Mouse (Mus musculus): ENCODE results near the gene Klf15.

Gene Klf15

DNA sequence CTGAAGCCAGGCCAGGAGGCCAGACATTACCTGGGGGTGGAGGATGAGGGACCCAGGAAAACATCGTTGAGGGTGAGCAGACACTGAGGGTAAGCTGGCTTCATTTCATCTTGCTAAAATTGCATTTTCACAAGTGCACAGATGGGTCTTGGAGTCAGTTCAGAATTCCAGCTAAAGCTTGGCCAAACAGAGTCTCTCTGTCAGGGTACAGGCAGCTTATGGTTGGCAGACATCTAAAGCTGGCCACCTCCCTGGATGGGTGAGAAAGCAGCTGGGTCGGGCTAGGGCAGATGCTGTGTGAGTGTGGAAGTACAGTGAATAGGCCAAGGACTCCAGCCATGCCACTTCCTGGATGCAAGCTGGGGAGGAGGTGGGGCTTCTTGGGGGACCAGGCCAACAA is 28.6 kb downstream of the Klf15 start:
- DNase-seq (ENCODE audit: inconsistent age in 2 of 2, low spot score in 1 of 2) = no peak

DNA sequence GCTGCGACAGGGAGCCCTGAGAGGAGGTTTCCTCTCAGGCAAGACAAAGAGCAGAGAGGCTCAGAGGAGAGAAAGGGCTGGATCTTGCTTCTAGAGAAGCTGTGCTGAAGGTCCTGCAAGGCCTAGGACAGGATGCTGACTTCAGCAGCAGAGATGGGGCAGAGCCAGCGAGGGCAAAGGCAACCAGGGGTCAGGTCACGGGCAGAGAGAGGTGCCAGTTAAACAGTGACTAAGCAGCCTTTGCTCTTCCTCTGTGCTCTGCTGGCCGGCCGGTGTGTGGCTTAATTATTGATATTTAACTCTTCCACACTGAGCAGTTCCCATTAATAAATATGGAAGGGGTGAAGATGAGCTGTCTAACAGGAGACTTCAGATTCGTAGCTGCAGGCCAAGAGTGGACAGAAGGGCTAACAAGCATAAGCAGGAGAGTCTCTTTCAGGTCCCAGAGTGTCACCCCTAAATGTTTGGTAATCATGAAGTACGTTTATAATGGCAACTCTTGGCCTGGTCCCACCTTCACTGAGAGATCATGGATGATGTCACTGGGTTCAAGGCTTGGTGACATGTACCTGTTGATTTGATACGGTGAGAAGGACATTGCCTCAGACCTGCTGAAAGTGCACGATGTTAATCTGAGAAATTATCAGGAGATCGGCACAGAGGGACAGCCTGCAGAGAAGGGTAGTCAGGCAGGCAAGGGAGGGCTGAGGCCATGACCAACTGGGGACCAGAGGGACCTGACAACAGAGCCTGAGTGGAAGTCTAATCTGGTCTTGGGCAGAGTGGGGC is 29.8 kb downstream of the Klf15 start:
- DNase-seq (ENCODE audit: inconsistent age in 2 of 2, low spot score in 1 of 2) = peak in 1 of 2 experiments; percentile 63

GRCm38 (mm10) chr6:90494155-90494554 is 31.8 kb downstream of the Klf15 start:
- no peak for DNase-seq (ENCODE audit: inconsistent age in 2 of 2, low spot score in 1 of 2)

DNA sequence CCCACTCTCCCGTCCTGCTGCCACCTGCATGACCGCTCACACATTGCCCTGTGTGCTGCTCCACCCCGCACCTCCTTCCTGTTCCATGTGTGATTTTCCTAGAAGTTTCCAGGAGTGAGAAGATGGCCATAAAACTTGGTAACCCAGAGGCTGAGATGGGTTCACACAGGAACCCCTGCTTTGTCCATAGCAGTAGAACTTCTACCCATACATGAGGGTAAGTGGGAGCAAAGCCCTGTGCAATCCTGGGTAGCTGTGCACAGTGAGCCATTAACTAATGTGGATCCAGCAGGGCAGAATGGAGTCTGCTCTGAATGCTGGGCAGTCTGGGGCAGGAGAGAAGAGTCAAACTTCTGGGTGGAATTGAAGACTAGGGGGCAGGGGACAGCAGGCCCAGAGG is 32.2 kb downstream of the Klf15 start:
- no peak for DNase-seq (ENCODE audit: inconsistent age in 2 of 2, low spot score in 1 of 2)

DNA sequence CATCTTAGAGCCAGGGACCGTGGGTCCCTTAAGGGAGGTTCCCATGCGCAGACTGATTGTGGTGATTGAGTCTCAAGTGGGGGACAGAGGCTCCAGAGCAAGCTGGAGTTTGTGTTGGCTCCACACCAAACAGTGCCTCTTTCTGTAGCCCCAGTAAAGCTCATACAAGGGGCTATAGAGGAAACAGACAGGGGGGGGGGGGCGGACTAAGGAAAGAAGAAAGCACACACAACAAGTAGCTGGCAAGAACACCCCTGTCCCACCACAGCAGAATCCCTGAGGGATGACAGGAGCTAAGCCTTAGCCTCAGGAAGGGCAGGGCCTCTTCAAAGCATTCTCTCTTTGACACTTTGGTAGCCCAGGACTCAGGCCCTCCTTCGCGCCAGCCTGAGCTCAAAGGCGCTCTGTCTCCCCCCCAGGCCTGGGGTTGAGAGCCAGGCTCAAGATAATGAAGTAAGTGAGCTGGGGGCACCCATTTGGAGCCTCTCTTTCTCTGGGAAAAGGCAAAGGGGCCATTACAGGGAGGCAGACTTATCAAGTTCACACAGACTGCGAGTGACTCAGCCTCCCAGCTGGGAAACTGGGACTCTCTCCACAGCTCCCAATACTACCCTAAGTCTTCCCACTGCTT is 33.0 kb downstream of the Klf15 start:
- no peak for DNase-seq (ENCODE audit: inconsistent age in 2 of 2, low spot score in 1 of 2)

- DNase-seq (ENCODE audit: inconsistent age in 2 of 2, low spot score in 1 of 2) = no peak
These were observed 33.8 kb downstream of the Klf15 start for GRCm38 (mm10) chr6:90496217-90496616.

DNA sequence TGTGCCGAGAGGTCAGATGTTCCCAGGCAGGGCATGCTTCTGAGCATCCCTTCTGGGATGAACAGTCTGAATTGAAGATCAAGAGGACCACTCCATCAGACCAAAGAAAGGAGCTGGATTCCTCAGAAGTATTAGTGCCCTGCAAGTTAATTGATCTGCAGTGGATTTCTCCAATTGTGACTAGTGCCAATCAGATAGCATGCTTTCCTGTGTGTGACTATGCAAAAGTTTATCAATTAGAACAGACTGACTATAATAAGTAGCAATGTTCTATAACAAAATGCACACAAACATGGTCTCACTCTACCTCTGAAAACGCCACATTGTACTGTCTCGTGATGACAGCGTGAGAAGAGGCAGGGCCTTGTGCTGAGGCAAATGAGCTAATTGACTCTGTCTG is 37.1 kb downstream of the Klf15 start:
- DNase-seq (ENCODE audit: inconsistent age in 2 of 2, low spot score in 1 of 2) = no peak

GRCm38 (mm10) chr6:90501222-90501940 is 39.0 kb downstream of the Klf15 start:
- peak in 1 of 2 experiments; percentile 70 for DNase-seq (ENCODE audit: inconsistent age in 2 of 2, low spot score in 1 of 2)

GRCm38 (mm10) chr6:90505906-90506305 is 43.5 kb downstream of the Klf15 start:
- peak; percentile 19 to 31 for DNase-seq (ENCODE audit: inconsistent age in 2 of 2, low spot score in 1 of 2)

DNA sequence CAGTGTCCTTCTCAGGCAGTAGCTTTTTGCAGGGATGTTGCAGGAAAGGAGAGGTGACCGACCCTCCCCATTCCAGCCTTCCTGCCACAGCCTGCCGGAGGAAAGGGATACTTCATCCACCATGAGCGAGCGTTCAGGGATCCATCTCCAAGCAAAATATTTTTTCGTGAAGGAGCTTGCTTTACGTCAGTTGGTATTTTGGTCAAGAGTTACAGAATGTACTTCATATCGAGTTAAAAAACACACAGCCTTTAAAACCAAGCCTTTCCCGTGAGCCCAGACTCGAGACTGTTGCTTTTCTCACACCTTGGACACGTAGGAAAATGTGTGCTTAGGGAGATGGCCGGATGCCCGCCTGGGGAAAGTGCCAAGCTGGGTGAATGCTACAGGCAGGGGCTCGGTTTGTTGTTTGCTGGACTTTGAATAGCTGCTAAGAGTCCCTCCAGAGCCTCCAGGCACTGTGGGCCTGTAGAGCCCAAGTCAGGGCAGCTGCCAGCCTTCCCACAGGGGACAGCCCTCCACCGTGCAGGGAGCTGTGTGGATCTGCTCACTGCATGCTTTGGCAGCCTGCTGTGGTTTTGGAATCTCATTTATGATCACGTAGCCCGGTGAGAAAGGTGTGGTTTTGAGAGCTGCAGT is 44.4 kb downstream of the Klf15 start:
- peak; percentile 16 to 72 for DNase-seq (ENCODE audit: inconsistent age in 2 of 2, low spot score in 1 of 2)

- no peak for DNase-seq (ENCODE audit: inconsistent age in 2 of 2, low spot score in 1 of 2)
These were observed 45.1 kb downstream of the Klf15 start for GRCm38 (mm10) chr6:90507443-90507842.

- DNase-seq (ENCODE audit: inconsistent age in 2 of 2, low spot score in 1 of 2) = peak; percentile 25 to 70
These were observed 45.8 kb downstream of the Klf15 start for GRCm38 (mm10) chr6:90508197-90508624.

DNA sequence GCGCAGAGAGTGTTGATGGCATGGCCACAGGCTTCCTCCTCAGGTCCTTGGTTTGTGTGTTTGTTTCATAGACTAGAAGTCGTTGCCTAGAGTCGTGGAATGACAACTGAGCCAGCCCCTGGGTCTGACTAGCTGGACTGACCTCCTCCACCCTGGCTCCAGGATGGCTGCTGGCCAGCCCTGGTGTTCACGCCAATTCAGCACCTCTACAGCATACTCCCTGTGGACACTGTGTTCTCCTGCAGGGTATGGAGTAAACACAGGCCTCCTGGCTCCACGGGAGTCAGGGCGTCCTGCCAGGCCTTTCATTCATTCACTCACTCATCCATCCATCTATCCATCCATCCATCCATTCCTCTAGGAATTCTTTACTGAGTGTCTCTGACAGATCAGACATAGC is 46.7 kb downstream of the Klf15 start:
- DNase-seq (ENCODE audit: inconsistent age in 2 of 2, low spot score in 1 of 2) = peak; percentile 34 to 73

- no peak for DNase-seq (ENCODE audit: inconsistent age in 2 of 2, low spot score in 1 of 2)
These were observed 50.0 kb downstream of the Klf15 start for GRCm38 (mm10) chr6:90512416-90512815.

DNA sequence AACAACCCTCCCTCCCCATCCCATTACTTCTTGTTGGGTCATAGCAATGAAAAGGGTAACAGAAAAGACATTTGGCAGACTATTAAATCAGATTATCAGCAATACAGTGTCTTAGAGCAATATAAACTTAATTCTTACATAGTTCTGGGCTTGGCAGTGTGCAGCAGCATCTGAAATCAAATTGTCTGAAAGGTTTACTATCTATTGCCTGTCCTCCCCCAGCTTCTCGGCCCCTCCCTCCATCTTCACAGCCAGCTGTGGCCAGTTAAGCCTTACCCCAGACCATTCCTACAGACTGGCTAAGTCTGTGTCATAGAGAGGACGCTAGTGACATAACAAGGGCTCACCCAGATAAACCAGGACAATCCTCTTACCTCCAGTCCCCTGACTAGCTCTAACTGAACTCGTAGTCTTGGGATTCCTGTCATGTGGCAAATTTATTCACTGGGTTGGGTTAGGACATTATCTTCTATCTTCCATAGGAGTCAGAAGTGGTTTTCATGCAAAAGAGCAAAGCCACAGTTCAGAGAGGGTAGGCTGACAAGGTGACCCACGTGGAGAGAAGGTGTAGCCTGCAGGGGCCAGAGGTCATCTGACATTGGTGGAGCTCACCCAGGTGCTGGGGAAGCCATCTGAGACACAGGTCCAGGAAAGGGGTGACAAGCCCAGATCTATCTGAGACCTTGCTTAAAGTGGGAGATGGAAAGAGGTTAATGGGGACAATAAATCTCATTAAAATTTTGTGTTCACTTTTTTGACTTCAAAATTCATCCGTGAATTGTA is 50.9 kb downstream of the Klf15 start:
- no peak for DNase-seq (ENCODE audit: inconsistent age in 2 of 2, low spot score in 1 of 2)

DNA sequence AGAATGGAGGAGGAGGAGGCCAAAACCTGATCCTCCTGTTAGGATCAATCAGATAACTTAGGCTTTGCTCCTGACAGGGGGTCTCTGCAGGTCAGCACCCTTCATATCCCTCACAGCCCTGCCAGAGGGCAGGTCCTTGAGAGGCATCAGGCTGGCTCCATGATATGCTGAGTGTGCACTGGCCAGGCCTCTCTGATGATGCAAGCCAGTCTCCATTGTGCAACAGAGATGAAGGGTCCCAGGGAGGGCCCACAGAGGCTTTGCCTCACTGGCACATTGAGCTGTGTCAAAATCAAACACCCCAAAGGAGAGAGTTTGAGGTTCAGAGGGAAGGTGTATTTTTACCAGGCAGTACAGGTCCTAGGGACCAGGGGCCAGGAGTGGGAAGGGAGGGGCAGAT is 52.0 kb downstream of the Klf15 start:
- peak in 1 of 2 experiments; percentile 71 for DNase-seq (ENCODE audit: inconsistent age in 2 of 2, low spot score in 1 of 2)

GRCm38 (mm10) chr6:90514883-90515405 is 52.6 kb downstream of the Klf15 start:
- DNase-seq (ENCODE audit: inconsistent age in 2 of 2, low spot score in 1 of 2) = peak; percentile 83 to 96

DNA sequence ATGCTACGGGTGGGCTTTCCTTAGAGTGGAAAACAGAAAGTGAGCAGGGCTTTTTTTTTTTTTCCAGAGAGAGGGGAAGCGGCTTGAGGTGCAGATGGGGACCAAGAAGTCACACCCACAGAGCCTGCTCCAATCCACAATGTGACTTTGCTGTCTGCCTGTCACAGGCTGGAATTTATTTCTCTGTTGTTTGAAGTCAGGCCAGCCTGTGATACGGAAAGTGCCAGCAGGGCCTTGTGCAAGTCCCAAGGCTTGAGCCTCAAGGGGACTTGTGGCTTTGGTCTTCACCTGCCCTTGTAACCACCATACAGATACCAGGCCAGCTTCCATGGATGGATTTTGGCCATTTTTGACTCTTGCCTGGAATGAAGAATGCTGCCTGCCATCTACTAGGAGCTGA is 56.5 kb downstream of the Klf15 start:
- DNase-seq (ENCODE audit: inconsistent age in 2 of 2, low spot score in 1 of 2) = peak; percentile 48 to 72

- DNase-seq (ENCODE audit: inconsistent age in 2 of 2, low spot score in 1 of 2) = no peak
These were observed 57.0 kb downstream of the Klf15 start for GRCm38 (mm10) chr6:90519375-90519774.

All from adrenal gland, adult (tissue).